Mouse (Mus musculus): ENCODE results near the gene 2010111I01Rik. TPM values are rescaled to one million over a fixed set of nuclear protein-coding genes. Genes with fewer than 3 reads are reported as not detected.

The 2010111I01Rik gene
- polyA plus RNA-seq, 1 experiment from 2014 or later: 197 TPM

DNA sequence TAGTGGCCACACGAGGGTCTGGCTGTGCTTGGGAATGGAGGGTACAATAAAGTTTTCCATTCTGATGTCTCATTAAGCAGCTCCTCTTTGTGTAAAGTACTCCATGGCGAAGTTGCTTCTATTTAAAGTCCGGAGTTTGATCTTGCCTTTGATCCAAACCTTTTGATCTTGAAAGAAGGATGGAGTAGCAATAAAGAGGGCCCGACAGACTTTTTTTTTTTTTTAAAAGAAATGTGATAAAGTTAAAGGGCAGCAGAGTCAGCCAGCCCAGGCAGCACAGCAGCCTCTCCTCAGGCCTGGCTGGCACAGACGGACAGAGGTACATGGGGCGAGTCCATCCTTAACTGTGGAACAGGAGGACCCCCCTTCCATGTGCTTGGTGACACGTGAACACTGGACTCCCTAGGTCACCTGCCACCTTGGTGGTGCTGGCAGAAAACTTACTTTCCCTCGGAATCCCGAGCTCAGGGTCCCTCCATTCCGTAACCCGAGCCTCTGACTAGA, 274.7 kb downstream of the 2010111I01Rik start:
- Histone ChIP-seq H3K4me3 (replicated peaks) (peak overlapping the region; percentile 61), H3K27me3 (no peaks in the 10 kb centered on the region), H3K27ac (replicated peaks) (peak overlapping the region; percentile 94), H3K9ac (peak overlapping the region; percentile 64; the same call in 1 of the 2 replicates), H3K9me3 (replicated peaks) (no peaks in the 10 kb centered on the region), H3K36me3 (no peaks in the 10 kb centered on the region), H3K4me1 (peaks cover 43% of the 10 kb centered on the region), H3K4me2 (replicated peaks) (peak overlapping the region; percentile 56)
- WGBS: 6% methylated on average over 11 of the region's 11 CpGs
- peak; percentile 41; the same call in 1 of the 2 replicates for ATAC-seq (ENCODE audit: insufficient number of reproducible peaks, low FRiP score, low TSS enrichment, low read depth)

GRCm38 (mm10) chr13:63239877-63240671, 275.4 kb downstream of the 2010111I01Rik start:
- H3K9ac ChIP-seq: peak overlapping the region; percentile 64
- H3K9me3 ChIP-seq (replicated peaks): no peaks in the 10 kb centered on the region
- H3K27ac ChIP-seq (replicated peaks): peak overlapping the region; percentile 94
- WGBS: under 1% methylated on average over 48 of the region's 51 CpGs
- ATAC-seq (ENCODE audit: insufficient number of reproducible peaks, low FRiP score, low TSS enrichment, low read depth): peak; percentile 84
- H3K4me3 ChIP-seq (replicated peaks): peak overlapping the region; percentile 61
- H3K4me2 ChIP-seq (replicated peaks): peak overlapping the region; percentile 56
- H3K36me3 ChIP-seq: no peaks in the 10 kb centered on the region
- no peaks in the 10 kb centered on the region for H3K27me3 ChIP-seq
- H3K4me1 ChIP-seq: peaks cover 46% of the 10 kb centered on the region

- peak overlapping the region; percentile 56 for H3K4me2 ChIP-seq (replicated peaks)
- ATAC-seq (ENCODE audit: insufficient number of reproducible peaks, low FRiP score, low TSS enrichment, low read depth): no peak
- H3K36me3 ChIP-seq: no peaks in the 10 kb centered on the region
- peak overlapping the region; percentile 64 for H3K9ac ChIP-seq
- H3K9me3 ChIP-seq (replicated peaks): no peaks in the 10 kb centered on the region
- peak overlapping the region; percentile 61 for H3K4me3 ChIP-seq (replicated peaks)
- H3K27ac ChIP-seq (replicated peaks): peak overlapping the region; percentile 94
- no peaks in the 10 kb centered on the region for H3K27me3 ChIP-seq
- WGBS: 3% methylated on average over 5 of the region's 5 CpGs
- peaks cover 44% of the 10 kb centered on the region for H3K4me1 ChIP-seq
Measured at GRCm38 (mm10) chr13:63240835-63241234, 276.1 kb downstream of the 2010111I01Rik start.

DNA sequence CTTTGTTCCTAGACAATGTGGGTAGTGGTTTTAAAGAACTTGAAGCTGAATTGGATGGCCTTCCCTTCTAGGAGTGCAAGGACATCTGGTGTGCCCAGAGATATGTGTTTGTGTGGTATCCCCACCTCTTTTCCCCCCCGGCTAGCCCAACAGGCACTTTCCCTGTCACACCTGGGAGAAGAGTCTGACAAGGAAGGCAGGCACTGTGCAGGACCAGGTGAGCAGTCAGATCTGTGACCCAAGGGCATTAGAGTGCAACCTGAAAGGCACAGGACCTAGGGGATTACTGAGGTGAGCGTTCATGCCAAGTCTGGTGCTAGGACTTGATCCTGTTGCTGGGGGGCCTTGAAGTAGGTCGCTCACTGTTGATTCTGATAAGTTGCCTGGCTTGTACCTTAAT, 277.0 kb downstream of the 2010111I01Rik start:
- no peak for ATAC-seq (ENCODE audit: insufficient number of reproducible peaks, low FRiP score, low TSS enrichment, low read depth)
- 36% methylated on average over 3 of the region's 3 CpGs for WGBS
- Histone ChIP-seq H3K4me3 (replicated peaks) (peak overlapping the region; percentile 61), H3K9me3 (replicated peaks) (no peaks in the 10 kb centered on the region), H3K27me3 (no peaks in the 10 kb centered on the region), H3K9ac (peak overlapping the region; percentile 33), H3K4me1 (peaks cover 49% of the 10 kb centered on the region), H3K36me3 (no peaks in the 10 kb centered on the region), H3K27ac (replicated peaks) (peak overlapping the region; percentile 94), H3K4me2 (replicated peaks) (peak overlapping the region; percentile 56)

- no peaks in the 10 kb centered on the region for H3K9me3 ChIP-seq (replicated peaks)
- ATAC-seq (ENCODE audit: insufficient number of reproducible peaks, low FRiP score, low TSS enrichment, low read depth): no peak
- no peaks in the 10 kb centered on the region for H3K27me3 ChIP-seq
- H3K27ac ChIP-seq (replicated peaks): peak overlapping the region; percentile 94
- peaks cover 55% of the 10 kb centered on the region for H3K4me1 ChIP-seq
- peak overlapping the region; percentile 33 for H3K9ac ChIP-seq
- H3K4me3 ChIP-seq (replicated peaks): peak overlapping the region; percentile 61
- H3K36me3 ChIP-seq: no peaks in the 10 kb centered on the region
- WGBS: 28% methylated on average over 10 of the region's 10 CpGs
- peak overlapping the region; percentile 56 for H3K4me2 ChIP-seq (replicated peaks)
Measured at GRCm38 (mm10) chr13:63242401-63243192, 277.9 kb downstream of the 2010111I01Rik start.

- ATAC-seq (ENCODE audit: insufficient number of reproducible peaks, low FRiP score, low TSS enrichment, low read depth): no peak
- Histone ChIP-seq H3K9me3 (replicated peaks) (no peaks in the 10 kb centered on the region), H3K9ac (peak overlapping the region; percentile 21; the same call in 1 of the 2 replicates), H3K4me3 (replicated peaks) (peak overlapping the region; percentile 31), H3K4me1 (peaks cover 61% of the 10 kb centered on the region), H3K36me3 (no peaks in the 10 kb centered on the region), H3K27ac (replicated peaks) (peak overlapping the region; percentile 80), H3K4me2 (replicated peaks) (peak overlapping the region; percentile 56), H3K27me3 (no peaks in the 10 kb centered on the region)
- WGBS: 52% methylated on average over 5 of the region's 5 CpGs
Measured at GRCm38 (mm10) chr13:63243586-63243985, 278.9 kb downstream of the 2010111I01Rik start.

DNA sequence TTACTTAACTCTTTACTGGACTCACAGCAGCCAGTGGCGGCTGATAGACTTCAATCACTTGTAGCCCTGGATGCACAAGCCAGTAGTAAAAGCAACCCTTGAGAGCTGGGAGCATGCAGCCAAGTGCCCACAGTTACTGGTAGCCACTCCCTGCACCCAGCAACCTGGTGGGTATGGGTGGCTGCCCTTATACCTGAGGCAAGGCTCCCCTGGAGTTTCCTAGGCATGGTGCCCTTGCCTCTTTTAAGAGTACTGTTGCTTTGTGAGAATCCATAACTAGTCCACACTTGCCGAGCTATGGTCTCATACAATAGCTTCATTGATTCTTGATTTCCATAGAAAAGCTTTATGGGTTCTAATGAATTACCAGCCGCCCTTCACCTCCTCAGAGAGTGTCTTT, 279.7 kb downstream of the 2010111I01Rik start:
- Histone ChIP-seq H3K4me3 (replicated peaks) (peak overlapping the region; percentile 31), H3K4me1 (peaks cover 61% of the 10 kb centered on the region), H3K27me3 (no peaks in the 10 kb centered on the region), H3K9ac (peak overlapping the region; percentile 21; the same call in 1 of the 2 replicates), H3K9me3 (replicated peaks) (no peaks in the 10 kb centered on the region), H3K27ac (replicated peaks) (peak overlapping the region; percentile 80), H3K36me3 (no peaks in the 10 kb centered on the region), H3K4me2 (replicated peaks) (peak overlapping the region; percentile 56)
- no peak for ATAC-seq (ENCODE audit: insufficient number of reproducible peaks, low FRiP score, low TSS enrichment, low read depth)
- WGBS: 52% methylated on average over 3 of the region's 3 CpGs

DNA sequence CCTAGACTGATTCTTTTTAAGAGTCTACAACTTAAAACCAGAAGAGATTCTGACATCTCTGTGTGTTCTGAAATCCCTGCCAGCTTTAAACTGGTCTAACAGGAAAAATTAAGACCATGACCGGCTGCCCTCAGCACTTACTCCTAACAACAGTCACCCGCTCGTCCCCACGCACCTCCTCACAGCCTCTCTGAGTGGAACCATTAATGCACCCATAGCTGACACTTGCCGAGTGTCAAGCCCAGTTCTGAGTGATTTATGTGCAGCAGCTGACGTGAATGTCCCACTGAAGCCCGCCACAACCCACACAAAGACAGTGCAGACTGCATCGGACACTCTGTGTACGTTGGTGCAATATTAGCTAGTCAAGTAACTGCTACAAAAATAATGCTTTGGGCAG, 280.5 kb downstream of the 2010111I01Rik start:
- peak overlapping the region; percentile 56 for H3K4me2 ChIP-seq (replicated peaks)
- H3K27ac ChIP-seq (replicated peaks): peak overlapping the region; percentile 80
- no peak for ATAC-seq (ENCODE audit: insufficient number of reproducible peaks, low FRiP score, low TSS enrichment, low read depth)
- peaks cover 68% of the 10 kb centered on the region for H3K4me1 ChIP-seq
- H3K27me3 ChIP-seq: no peaks in the 10 kb centered on the region
- 0 out of 2 replicates have a peak overlapping the region, but pooled peaks have one; percentile 13 for H3K9ac ChIP-seq
- H3K36me3 ChIP-seq: no peaks in the 10 kb centered on the region
- H3K4me3 ChIP-seq (replicated peaks): peak overlapping the region; percentile 31
- WGBS: 24% methylated on average over 9 of the region's 9 CpGs
- H3K9me3 ChIP-seq (replicated peaks): no peaks in the 10 kb centered on the region

DNA sequence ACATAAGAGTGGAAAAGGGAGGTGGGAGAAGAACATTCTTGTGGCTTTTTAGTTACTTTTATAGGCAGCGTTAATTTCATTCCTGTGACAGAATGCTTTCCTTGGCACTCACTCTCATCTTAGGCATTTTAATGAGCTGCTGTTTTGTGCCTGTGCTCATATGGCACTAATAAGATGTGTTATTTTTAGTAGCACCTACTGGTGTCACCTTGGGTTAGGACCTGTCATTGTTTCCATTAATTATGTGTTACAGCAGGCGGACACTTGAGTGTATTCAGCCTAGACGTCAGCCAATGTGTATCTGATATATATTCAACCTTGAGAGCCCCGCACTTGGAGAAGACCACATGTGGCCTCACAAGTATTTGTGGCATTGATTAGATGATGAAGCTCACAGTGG, 281.1 kb downstream of the 2010111I01Rik start:
- no peaks in the 10 kb centered on the region for H3K9me3 ChIP-seq (replicated peaks)
- H3K27ac ChIP-seq (replicated peaks): peak overlapping the region; percentile 80
- H3K27me3 ChIP-seq: no peaks in the 10 kb centered on the region
- H3K36me3 ChIP-seq: no peaks in the 10 kb centered on the region
- peak overlapping the region; percentile 56 for H3K4me2 ChIP-seq (replicated peaks)
- peaks cover 74% of the 10 kb centered on the region for H3K4me1 ChIP-seq
- peak overlapping the region; percentile 31 for H3K4me3 ChIP-seq (replicated peaks)
- no peak for ATAC-seq (ENCODE audit: insufficient number of reproducible peaks, low FRiP score, low TSS enrichment, low read depth)
- WGBS: 25% methylated on average over 4 of the region's 4 CpGs
- no peak overlapping the region for H3K9ac ChIP-seq

- Histone ChIP-seq H3K9ac (0 out of 2 replicates have a peak overlapping the region, but pooled peaks have one; percentile 9), H3K36me3 (no peaks in the 10 kb centered on the region), H3K27ac (replicated peaks) (peak overlapping the region; percentile 80), H3K27me3 (no peaks in the 10 kb centered on the region), H3K4me1 (peaks cover 80% of the 10 kb centered on the region), H3K4me3 (replicated peaks) (peak overlapping the region; percentile 31), H3K9me3 (replicated peaks) (no peaks in the 10 kb centered on the region), H3K4me2 (replicated peaks) (peak overlapping the region; percentile 56)
- WGBS: 44% methylated on average over 12 of the region's 12 CpGs
- no peak for ATAC-seq (ENCODE audit: insufficient number of reproducible peaks, low FRiP score, low TSS enrichment, low read depth)
Measured at GRCm38 (mm10) chr13:63246332-63246940, 281.7 kb downstream of the 2010111I01Rik start.
